Mouse (Mus musculus): ENCODE measurements around the gene Dusp7. TPM values are rescaled to one million over a fixed set of nuclear protein-coding genes. Genes with fewer than 3 reads are reported as not detected.

Gene Dusp7
- polyA plus RNA-seq (2012; rRNA removed), result 97.9 and 108 TPM in 2 replicates

DNA sequence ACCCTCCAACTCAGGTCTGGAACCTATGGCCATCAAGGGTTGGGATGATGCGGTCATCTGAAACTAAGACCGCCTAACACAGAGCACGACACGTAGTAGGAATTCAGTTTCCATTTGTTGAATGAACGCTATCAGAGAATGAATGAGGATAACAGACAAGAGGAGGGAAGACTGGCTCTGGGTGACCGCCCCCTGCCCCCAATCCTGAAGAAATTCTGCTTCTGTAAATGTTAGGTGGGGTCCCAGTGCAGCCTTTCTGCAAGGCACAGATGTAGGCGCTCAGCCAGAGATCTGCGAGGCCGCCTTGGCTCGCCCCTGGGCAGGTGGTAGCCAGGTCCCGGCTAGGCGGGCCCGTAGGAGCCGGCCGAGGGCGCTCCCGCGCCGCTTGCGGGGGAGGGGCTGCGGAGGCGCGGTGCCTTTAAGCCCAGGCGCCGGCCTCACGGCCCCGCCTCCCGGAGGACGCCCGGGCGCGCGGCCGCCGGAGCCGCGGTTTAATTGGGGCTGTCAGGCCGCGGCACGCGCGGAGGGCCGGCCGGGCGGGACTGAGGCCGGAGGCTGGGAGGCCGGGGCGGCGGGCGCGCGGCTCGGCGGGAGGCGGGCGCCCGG is at the start of gene Dusp7:
TSS of gene Dusp7 (plus strand) at position 521 of the 606 bp plus-strand sequence.

Other genes with a start within 250 kb of the Dusp7 start
- 3.5 and 3.7 TPM in 2 replicates for gene Glyctk, start 210.5 kb upstream of the Dusp7 start, polyA plus RNA-seq (2012; rRNA removed)
- 83.3 and 89.6 TPM in 2 replicates for gene Wdr82, start 197.7 kb upstream of the Dusp7 start, polyA plus RNA-seq (2012; rRNA removed)
- 84.9 and 96.8 TPM in 2 replicates for gene Ppm1m, start 168.9 kb upstream of the Dusp7 start, polyA plus RNA-seq (2012; rRNA removed)
- 55.4 and 61.1 TPM in 2 replicates for gene Twf2, start 165.5 kb upstream of the Dusp7 start, polyA plus RNA-seq (2012; rRNA removed)
- 5.0 and 6.7 TPM in 2 replicates for gene Tlr9, start 146.0 kb upstream of the Dusp7 start, polyA plus RNA-seq (2012; rRNA removed)
- gene Alas1, start 120.0 kb upstream of the Dusp7 start, polyA plus RNA-seq (2012; rRNA removed), result 302 and 333 TPM in 2 replicates
- gene Poc1a, start 87.6 kb upstream of the Dusp7 start, polyA plus RNA-seq (2012; rRNA removed), result 15.8 and 20.8 TPM in 2 replicates
- 538 and 675 TPM in 2 replicates for gene Rpl29, start 60.8 kb downstream of the Dusp7 start, polyA plus RNA-seq (2012; rRNA removed)
- 12.2 and 14.4 TPM in 2 replicates for gene Acy1, start 69.7 kb downstream of the Dusp7 start, polyA plus RNA-seq (2012; rRNA removed)
- gene Abhd14b, start 78.8 kb downstream of the Dusp7 start, polyA plus RNA-seq (2012; rRNA removed), result 82.2 and 85.2 TPM in 2 replicates
- 51.4 and 72.2 TPM in 2 replicates for gene Abhd14a, start 79.0 kb downstream of the Dusp7 start, polyA plus RNA-seq (2012; rRNA removed)
- 111 and 115 TPM in 2 replicates for gene Pcbp4, start 84.7 kb downstream of the Dusp7 start, polyA plus RNA-seq (2012; rRNA removed)
- gene Gpr62, start 97.3 kb downstream of the Dusp7 start, polyA plus RNA-seq (2012; rRNA removed), result 0.51 and 1.4 TPM in 2 replicates
- 53.8 and 62.4 TPM in 2 replicates for gene Rrp9, start 107.3 kb downstream of the Dusp7 start, polyA plus RNA-seq (2012; rRNA removed)
- gene Parp3, start 108.3 kb downstream of the Dusp7 start, polyA plus RNA-seq (2012; rRNA removed), result 47.6 and 53.3 TPM in 2 replicates
- 0.41 TPM in 1 of 2 replicates, not detected in the other for gene Iqcf1, start 131.3 kb downstream of the Dusp7 start, polyA plus RNA-seq (2012; rRNA removed)
- not detected in 2 replicates for gene Iqcf5, start 145.9 kb downstream of the Dusp7 start, polyA plus RNA-seq (2012; rRNA removed)
- gene Iqcf3, start 193.0 kb downstream of the Dusp7 start, polyA plus RNA-seq (2012; rRNA removed), result not detected in 2 replicates
- gene Iqcf4, start 202.4 kb downstream of the Dusp7 start, polyA plus RNA-seq (2012; rRNA removed), result not detected in 2 replicates

Data from ovary, adult 2 months (tissue).